Mouse (Mus musculus): ENCODE data around the gene Lrwd1.

GRCm38 (mm10) chr5:136182049-136182448 is 46.2 kb upstream of the Lrwd1 start:
- TF ChIP-seq POLR2A (IDR thresholded peaks at IDR 0.05; ENCODE audit: extremely low read depth, insufficient read depth, low read length) = no peak
- TF ChIP-seq CTCF (IDR thresholded peaks at IDR 0.05; ENCODE audit: low read depth, low read length) = no peak

All from liver, adult 2 months (tissue).